Comparison of ENCODE assay signal across 14 mouse cellular contexts in genomic region chr12:119965373-119965772, GRCm38 (mm10). TPM values are rescaled to one million over a fixed set of nuclear protein-coding genes. Genes with fewer than 3 reads are reported as not detected.
"Had no signal": no experiment of that assay in that cellular context is flagged by ENCODE, and none has a peak within 500 bp of the region (broad histone marks: within the 10 kb centered on the region; RNA-seq: fewer than 3 reads in every experiment).

No protein-coding gene starts in this region.

- ATAC-seq: lung, postnatal 0 days had no signal

- DNase-seq: kidney, adult 2 months; kidney, postnatal 25 days; layer of hippocampus, postnatal 36 days; liver, embryonic 13.5 days; lung, embryonic 14.5 days; lung, postnatal 36 days; midbrain, embryonic 14.5 days; retina, postnatal 1 day; right cerebral cortex, postnatal 25 days; spleen, adult 18-20 months; thymus, postnatal 36 days had no signal

RNA-seq across cellular contexts. Expression of gene Tmem196, which starts 19.8 kb away (rescaled TPM):
- total RNA-seq: liver, adult 2 months; megakaryocyte-erythroid progenitor cell, adult 5-6 weeks had no signal
